In genomic region chr7:19130657-19131056, GRCm38 (mm10) we compare ENCODE assay signal across 8 mouse cellular contexts. TPM values are rescaled to one million over a fixed set of nuclear protein-coding genes. Genes with fewer than 3 reads are reported as not detected.
DNase-seq lines count a peak whose midpoint lies in the region; ATAC-seq and TF ChIP-seq lines count a peak whose summit lies in the region.

No protein-coding gene starts in this region.

- no peak for ATAC-seq in hindbrain, embryonic 15.5 days (ENCODE audit: low FRiP score, low read depth)
- no peak for ATAC-seq in midbrain, embryonic 15.5 days (replicated peaks)
- ATAC-seq in erythroblast, adult 5-6 weeks (replicated peaks; ENCODE audit: low FRiP score, poor library complexity, severe bottlenecking) = no peak

- peak overlapping the region; percentile 75 for H3K4me2 ChIP-seq in hindbrain, embryonic 15.5 days
- H3K4me2 ChIP-seq in midbrain, embryonic 15.5 days = peak overlapping the region; percentile 69

- H3K4me3 ChIP-seq in left cerebral cortex, adult 2 months = peak overlapping the region; percentile 45
- H3K4me3 ChIP-seq in brown adipose tissue, adult 24 weeks (ENCODE audit: insufficient read depth, low read depth, low read length) = peak overlapping the region; percentile 52
- peak overlapping the region; percentile 52 for H3K4me3 ChIP-seq in hindbrain, embryonic 15.5 days
- H3K4me3 ChIP-seq in midbrain, embryonic 15.5 days = peak overlapping the region; percentile 56

- peaks cover 2% of the 10 kb centered on the region; the same call in 1 of the 2 replicates for H3K36me3 ChIP-seq in hindbrain, embryonic 15.5 days
- peaks cover 9% of the 10 kb centered on the region; the same call in 1 of the 2 replicates for H3K36me3 ChIP-seq in midbrain, embryonic 15.5 days (replicated peaks)

- DNase-seq in left cerebral cortex, adult 2 months (ENCODE audit: extremely low spot score in 1 of 2, low spot score in 2 of 2) = no peak
- DNase-seq in left cerebral cortex, postnatal 10 days (ENCODE audit: extremely low spot score in 1 of 2, low spot score in 2 of 2) = no peak
- no peak for DNase-seq in right cerebral cortex, postnatal 10 days (ENCODE audit: low spot score in 2 of 2)
- DNase-seq in kidney, postnatal 10 days = no peak

- peak overlapping the region; percentile 95 for H3K27ac ChIP-seq in left cerebral cortex, adult 2 months
- H3K27ac ChIP-seq in brown adipose tissue, adult 24 weeks (replicated peaks; ENCODE audit: low read depth, low read length) = peak overlapping the region; percentile 88
- peak overlapping the region; percentile 91 for H3K27ac ChIP-seq in hindbrain, embryonic 15.5 days (replicated peaks)
- H3K27ac ChIP-seq in midbrain, embryonic 15.5 days = peak overlapping the region; percentile 90

- H3K9me3 ChIP-seq in hindbrain, embryonic 15.5 days = no peaks in the 10 kb centered on the region
- no peaks in the 10 kb centered on the region for H3K9me3 ChIP-seq in midbrain, embryonic 15.5 days

- peak; percentile 35 for TF ChIP-seq CTCF in left cerebral cortex, adult 2 months (IDR thresholded peaks at IDR 0.05)

- H3K9ac ChIP-seq in hindbrain, embryonic 15.5 days = peak overlapping the region; percentile 51; the same call in 1 of the 2 replicates
- no peak overlapping the region for H3K9ac ChIP-seq in midbrain, embryonic 15.5 days

- intact Hi-C loops in left cerebral cortex, adult 2 months (cut with DNase I) = no loop called here
- intact Hi-C loops in left cerebral cortex, postnatal 10 days (cut with DNase I) = no loop called here

- H3K27me3 ChIP-seq in hindbrain, embryonic 15.5 days = no peaks in the 10 kb centered on the region
- H3K27me3 ChIP-seq in midbrain, embryonic 15.5 days (replicated peaks) = no peaks in the 10 kb centered on the region

- H3K4me1 ChIP-seq in brown adipose tissue, adult 24 weeks (ENCODE audit: control insufficient read depth, insufficient read depth, insufficient read length, low read length) = no peaks in the 10 kb centered on the region
- peaks cover 18% of the 10 kb centered on the region for H3K4me1 ChIP-seq in hindbrain, embryonic 15.5 days (replicated peaks)
- H3K4me1 ChIP-seq in midbrain, embryonic 15.5 days = peaks cover 20% of the 10 kb centered on the region

- WGBS in hindbrain, embryonic 15.5 days = 35% methylated on average over 4 of the region's 4 CpGs
- WGBS in midbrain, embryonic 15.5 days = 28% methylated on average over 4 of the region's 4 CpGs

RNA-seq across cellular contexts. Expression of gene Fbxo46, which starts 11.0 kb away (rescaled TPM):
- total RNA-seq in left cerebral cortex, adult 2 months (2021) = 10 to 100 TPM; 13.4 to 14.3 TPM
- total RNA-seq in left cerebral cortex, postnatal 10 days (2021) = 10 to 100 TPM; 13.0 to 13.6 TPM
- polyA plus RNA-seq in brown adipose tissue, adult 24 weeks (2012; ENCODE audit: insufficient read depth, insufficient read length, missing spikeins) = 1.7 and 3.3 TPM in 2 replicates
- 16.2 and 16.6 TPM in 2 replicates for polyA plus RNA-seq in hindbrain, embryonic 15.5 days (2015; fragmentation: Nextera tagmentation; extraction: Ambion mirVana)
- 21.1 and 21.4 TPM in 2 replicates for polyA plus RNA-seq in midbrain, embryonic 15.5 days (2015; fragmentation: Nextera tagmentation; extraction: Ambion mirVana)
- 0.21 and 0.77 TPM in 2 replicates for total RNA-seq in erythroblast, adult 5-6 weeks (2015; ENCODE audit: low replicate concordance)
- total RNA-seq in erythroblast, adult 5-6 weeks (2017; ENCODE audit: low replicate concordance) = 2.1 and 2.5 TPM in 2 replicates

RNA-seq across cellular contexts. Expression of gene Gm4969, which starts 12.5 kb away (rescaled TPM):
- under 1 TPM; 0.21 to 0.27 TPM for total RNA-seq in left cerebral cortex, adult 2 months (2021)
- 1 to 10 TPM; 1.5 to 3.1 TPM for total RNA-seq in left cerebral cortex, postnatal 10 days (2021)
- not detected in 2 replicates for polyA plus RNA-seq in brown adipose tissue, adult 24 weeks (2012; ENCODE audit: insufficient read depth, insufficient read length, missing spikeins)
- polyA plus RNA-seq in hindbrain, embryonic 15.5 days (2015; fragmentation: Nextera tagmentation; extraction: Ambion mirVana) = 6.9 and 8.1 TPM in 2 replicates
- 6.9 and 7.3 TPM in 2 replicates for polyA plus RNA-seq in midbrain, embryonic 15.5 days (2015; fragmentation: Nextera tagmentation; extraction: Ambion mirVana)
- not detected in 2 replicates for total RNA-seq in erythroblast, adult 5-6 weeks (2015; ENCODE audit: low replicate concordance)
- 0.28 TPM in 1 of 2 replicates, not detected in the other for total RNA-seq in erythroblast, adult 5-6 weeks (2017; ENCODE audit: low replicate concordance)

RNA-seq across cellular contexts. Expression of gene Qpctl, which starts 18.4 kb away (rescaled TPM):
- total RNA-seq in left cerebral cortex, adult 2 months (2021) = 10 to 100 TPM; 14.8 to 16.3 TPM
- total RNA-seq in left cerebral cortex, postnatal 10 days (2021) = 10 to 100 TPM; 22.6 to 23.1 TPM
- 7.5 and 9.1 TPM in 2 replicates for polyA plus RNA-seq in brown adipose tissue, adult 24 weeks (2012; ENCODE audit: insufficient read depth, insufficient read length, missing spikeins)
- polyA plus RNA-seq in hindbrain, embryonic 15.5 days (2015; fragmentation: Nextera tagmentation; extraction: Ambion mirVana) = 21.7 and 24.2 TPM in 2 replicates
- 26.4 and 27.0 TPM in 2 replicates for polyA plus RNA-seq in midbrain, embryonic 15.5 days (2015; fragmentation: Nextera tagmentation; extraction: Ambion mirVana)
- total RNA-seq in erythroblast, adult 5-6 weeks (2015; ENCODE audit: low replicate concordance) = 1.3 and 6.7 TPM in 2 replicates
- 0.70 and 1.3 TPM in 2 replicates for total RNA-seq in erythroblast, adult 5-6 weeks (2017; ENCODE audit: low replicate concordance)

RNA-seq across cellular contexts. Expression of gene Snrpd2, which starts 18.9 kb away (rescaled TPM):
- total RNA-seq in left cerebral cortex, adult 2 months (2021) = 10 to 100 TPM; 69.8 to 73.3 TPM
- 10 to 100 TPM; 99.2 to 99.9 TPM for total RNA-seq in left cerebral cortex, postnatal 10 days (2021)
- 30.3 and 42.2 TPM in 2 replicates for polyA plus RNA-seq in brown adipose tissue, adult 24 weeks (2012; ENCODE audit: insufficient read depth, insufficient read length, missing spikeins)
- 116 and 118 TPM in 2 replicates for polyA plus RNA-seq in hindbrain, embryonic 15.5 days (2015; fragmentation: Nextera tagmentation; extraction: Ambion mirVana)
- 109 and 112 TPM in 2 replicates for polyA plus RNA-seq in midbrain, embryonic 15.5 days (2015; fragmentation: Nextera tagmentation; extraction: Ambion mirVana)
- total RNA-seq in erythroblast, adult 5-6 weeks (2015; ENCODE audit: low replicate concordance) = 15.0 TPM in 2 replicates
- 20.2 and 22.0 TPM in 2 replicates for total RNA-seq in erythroblast, adult 5-6 weeks (2017; ENCODE audit: low replicate concordance)

RNA-seq across cellular contexts. Expression of gene Gipr, which starts 35.3 kb away (rescaled TPM):
- total RNA-seq in left cerebral cortex, adult 2 months (2021) = 1 to 10 TPM; 1.8 to 1.9 TPM
- total RNA-seq in left cerebral cortex, postnatal 10 days (2021) = 1 to 10 TPM; 4.7 to 4.8 TPM
- polyA plus RNA-seq in brown adipose tissue, adult 24 weeks (2012; ENCODE audit: insufficient read depth, insufficient read length, missing spikeins) = 0.44 TPM in 1 of 2 replicates, not detected in the other
- polyA plus RNA-seq in hindbrain, embryonic 15.5 days (2015; fragmentation: Nextera tagmentation; extraction: Ambion mirVana) = 2.1 TPM in 2 replicates
- 3.5 and 4.3 TPM in 2 replicates for polyA plus RNA-seq in midbrain, embryonic 15.5 days (2015; fragmentation: Nextera tagmentation; extraction: Ambion mirVana)
- 0.42 TPM in 1 of 2 replicates, not detected in the other for total RNA-seq in erythroblast, adult 5-6 weeks (2015; ENCODE audit: low replicate concordance)
- not detected in 2 replicates for total RNA-seq in erythroblast, adult 5-6 weeks (2017; ENCODE audit: low replicate concordance)
